Mouse (Mus musculus): ENCODE results near the gene Ablim2.
A peak's percentile ranks its signal among the peaks of the same experiment; 100 is the strongest.

Ablim2 gene

DNA sequence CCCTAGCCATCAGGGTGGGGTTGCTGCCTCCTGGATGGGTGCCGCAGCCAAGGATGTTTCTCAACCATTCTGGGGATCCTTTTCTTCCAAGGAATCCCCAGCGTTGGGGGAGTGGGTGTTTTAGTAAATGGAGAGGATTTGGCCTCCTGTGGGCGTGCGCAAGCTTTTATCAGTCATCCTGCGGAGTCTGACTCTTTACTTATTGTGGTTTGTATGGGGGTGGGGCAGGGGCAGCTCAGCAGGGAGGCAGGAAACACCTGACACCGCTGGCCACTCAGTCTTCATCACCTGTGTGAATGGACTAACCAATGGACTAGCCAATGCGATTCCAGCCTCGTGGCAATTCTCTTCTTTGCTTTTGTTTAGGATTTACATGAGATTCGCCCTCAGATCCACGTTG, 17.0 kb upstream of the Ablim2 start:
- no peak for DNase-seq

GRCm38 (mm10) chr5:35741225-35741820, 16.4 kb upstream of the Ablim2 start:
- no peak for DNase-seq

GRCm38 (mm10) chr5:35743238-35743951, 14.3 kb upstream of the Ablim2 start:
- no peak for DNase-seq

DNA sequence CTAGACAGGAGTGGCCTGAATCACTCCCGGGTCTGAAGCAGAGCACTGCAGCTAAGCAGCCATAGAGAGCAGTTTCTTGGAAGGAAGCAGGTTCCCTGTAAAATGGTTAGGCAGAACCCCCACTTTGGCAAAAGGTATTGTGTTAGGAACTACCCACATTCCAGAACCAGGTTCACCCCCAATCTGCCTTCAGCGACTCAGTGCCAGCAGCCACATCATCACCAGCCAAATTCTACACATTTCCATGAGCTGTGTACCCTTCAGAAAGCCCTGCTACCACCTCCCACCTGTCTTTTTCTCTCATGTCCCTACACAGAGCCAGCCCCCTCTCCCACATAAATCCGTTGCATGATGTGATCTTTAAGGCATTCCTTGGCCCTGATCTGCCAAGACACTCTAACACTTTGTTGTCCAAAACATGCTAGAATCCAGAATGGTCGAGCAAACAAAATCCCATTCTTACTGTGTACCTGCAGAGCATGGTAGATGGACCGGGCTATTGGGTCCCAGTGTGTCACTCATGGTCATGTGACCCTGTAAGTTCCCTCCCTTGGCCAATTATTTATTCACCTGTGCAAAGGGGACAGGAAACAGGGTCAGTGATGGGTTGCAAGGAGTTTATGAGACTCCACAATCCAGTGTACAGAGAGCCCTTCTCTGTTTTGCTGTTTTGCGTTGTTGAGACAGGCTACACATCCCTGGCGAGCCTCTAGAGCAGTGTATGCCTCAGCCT, 13.5 kb upstream of the Ablim2 start:
- no peak for DNase-seq

GRCm38 (mm10) chr5:35745406-35745805, 12.3 kb upstream of the Ablim2 start:
- no peak for DNase-seq

DNA sequence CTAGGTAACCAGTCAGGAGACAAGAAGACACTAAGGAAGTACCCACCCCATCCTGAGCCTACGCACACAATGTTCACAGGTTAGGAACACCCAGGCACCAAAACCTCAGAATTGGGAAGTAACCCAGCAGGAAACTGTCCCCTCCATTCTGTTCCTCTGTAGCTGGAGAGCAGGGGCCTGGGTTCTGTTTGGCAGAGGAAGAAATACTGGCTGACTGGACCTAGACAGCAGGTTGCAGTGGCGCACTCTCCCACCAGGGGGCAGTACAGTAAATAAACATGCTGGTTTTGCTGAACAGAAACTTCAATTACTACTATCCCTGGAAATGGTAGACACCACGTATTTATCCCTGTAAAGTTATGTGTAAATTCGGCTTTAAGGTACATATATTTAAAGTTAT, 10.8 kb upstream of the Ablim2 start:
- peak; percentile 58 for DNase-seq

DNA sequence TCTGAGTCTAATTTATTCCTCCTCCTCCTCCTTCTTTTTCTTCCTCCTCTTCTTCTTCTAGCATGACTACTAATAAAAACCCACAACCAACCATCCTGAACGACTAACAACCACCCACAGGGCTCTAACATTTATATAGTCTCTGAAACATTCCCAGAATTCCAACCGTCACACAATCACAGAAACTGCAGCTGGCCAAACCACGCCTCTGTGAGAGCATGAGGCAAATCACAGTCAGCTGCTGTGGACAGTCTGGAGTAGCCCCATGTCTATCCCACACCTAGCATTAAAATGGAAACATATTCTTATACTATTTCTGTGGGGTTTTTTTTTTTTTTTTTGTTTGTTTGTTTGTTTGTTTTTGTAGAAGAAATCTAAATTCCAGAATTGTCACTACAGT, 8.3 kb upstream of the Ablim2 start:
- no peak for DNase-seq

DNA sequence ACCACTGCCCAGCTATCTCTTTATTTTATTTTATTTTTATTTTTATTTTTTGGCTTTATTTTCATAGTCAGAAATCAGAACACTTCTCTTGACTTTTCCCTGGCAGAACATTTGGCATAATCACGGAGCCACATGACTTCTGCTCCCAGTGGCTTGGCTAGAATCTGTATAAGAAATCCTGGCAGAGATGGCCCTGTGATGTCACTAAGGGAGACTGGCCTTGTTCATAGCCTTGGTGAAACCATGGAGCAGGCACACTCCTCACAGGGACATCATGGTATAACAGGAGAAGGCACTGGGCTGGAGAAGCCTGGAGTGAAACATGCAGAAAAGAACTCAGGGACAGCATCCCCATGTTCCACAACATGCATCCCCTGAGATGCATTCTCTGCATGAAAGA, 7.7 kb upstream of the Ablim2 start:
- DNase-seq: no peak

DNA sequence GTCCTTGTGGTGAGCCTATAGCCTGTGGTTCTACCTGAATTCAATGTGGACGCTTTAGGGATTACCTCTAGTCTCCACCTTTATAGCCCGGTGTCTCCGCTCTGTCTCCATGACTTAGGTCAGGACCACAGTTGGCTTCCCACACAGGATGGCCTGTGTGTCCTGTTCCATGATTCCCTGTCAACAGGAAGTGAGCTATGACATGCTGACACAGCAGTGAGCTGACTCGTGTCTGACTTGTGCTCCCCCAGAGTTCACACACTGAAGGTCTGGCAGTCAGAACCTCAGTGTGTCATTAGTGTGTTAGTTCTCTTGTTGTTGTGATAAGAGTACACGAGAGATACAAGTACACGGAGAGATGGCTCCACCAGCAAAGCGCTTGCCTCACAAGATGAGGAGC, 6.7 kb upstream of the Ablim2 start:
- DNase-seq: no peak

DNA sequence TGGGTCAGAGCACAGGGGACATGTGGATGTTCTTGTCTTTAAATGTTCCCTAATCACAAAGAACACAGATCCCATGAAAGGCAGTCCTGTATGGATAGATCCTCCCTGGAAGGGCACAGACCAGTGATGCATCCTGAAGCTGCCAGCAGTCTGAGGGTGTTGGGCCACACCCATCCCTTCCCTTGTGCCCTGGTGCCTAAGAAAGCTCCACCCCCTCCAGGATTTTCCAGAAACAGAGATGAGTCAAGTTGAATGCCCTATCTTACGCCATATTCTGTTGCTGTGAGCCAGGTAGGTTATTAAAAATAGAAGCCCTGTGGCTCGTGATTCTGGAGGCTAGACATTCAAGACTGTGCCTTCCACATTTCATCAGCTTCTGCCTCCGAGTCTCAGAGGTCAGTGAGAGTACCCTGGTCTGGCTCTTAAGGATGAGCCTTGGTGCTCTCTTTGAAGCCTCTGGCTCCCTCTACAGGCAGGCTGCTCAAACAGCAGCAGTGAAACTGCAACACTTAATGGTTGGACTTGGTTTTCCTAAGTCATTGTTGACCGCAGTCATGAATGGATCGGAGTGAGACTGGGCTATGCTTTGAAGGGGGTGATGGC, 2.4 kb upstream of the Ablim2 start:
- peak; percentile 69 for DNase-seq

DNA sequence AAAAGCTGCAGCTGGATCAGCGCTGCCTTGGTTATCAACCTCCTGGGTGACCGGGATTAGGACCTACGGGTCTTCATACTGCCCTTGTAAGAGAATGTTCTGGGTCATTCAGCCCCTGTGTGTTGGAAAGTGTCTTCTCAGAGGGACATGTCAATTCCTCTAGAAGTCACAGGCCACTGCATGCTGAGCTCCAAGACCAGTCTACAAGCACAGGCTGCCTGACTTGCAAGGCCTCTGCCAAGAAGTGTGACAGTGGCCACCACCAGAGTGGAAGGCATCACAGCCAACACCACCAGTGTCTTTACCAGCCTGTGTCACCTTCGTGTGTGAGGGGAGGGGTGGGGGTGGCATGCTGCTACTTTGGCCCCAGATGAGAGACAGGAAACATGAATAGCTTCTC, 1.7 kb upstream of the Ablim2 start:
- peak; percentile 56 for DNase-seq

- peak; percentile 90 for DNase-seq
Measured at GRCm38 (mm10) chr5:35756997-35757638, 562 bp upstream of the Ablim2 start.

GRCm38 (mm10) chr5:35758081-35759053, 687 bp downstream of the Ablim2 start:
- DNase-seq: peak; percentile 80

DNA sequence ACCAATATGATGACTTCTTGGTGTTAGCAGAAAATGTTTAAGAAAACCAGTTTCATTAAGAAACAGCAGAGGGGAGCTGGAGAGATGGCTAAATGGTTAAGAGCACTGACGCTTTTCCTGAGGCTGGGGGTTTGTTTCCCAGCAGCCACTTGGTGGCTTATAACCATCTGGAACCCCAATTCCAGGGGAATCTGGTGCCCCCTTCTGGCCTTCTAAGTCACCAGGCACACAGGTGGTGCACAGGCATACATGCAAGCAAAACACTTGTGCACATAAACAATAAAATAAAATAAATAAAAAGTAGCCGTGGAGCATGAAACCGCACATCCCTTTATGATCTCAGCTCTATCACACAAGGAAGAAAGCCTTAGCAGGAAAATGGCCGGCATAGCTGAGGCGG, 3.6 kb downstream of the Ablim2 start:
- no peak for DNase-seq

DNA sequence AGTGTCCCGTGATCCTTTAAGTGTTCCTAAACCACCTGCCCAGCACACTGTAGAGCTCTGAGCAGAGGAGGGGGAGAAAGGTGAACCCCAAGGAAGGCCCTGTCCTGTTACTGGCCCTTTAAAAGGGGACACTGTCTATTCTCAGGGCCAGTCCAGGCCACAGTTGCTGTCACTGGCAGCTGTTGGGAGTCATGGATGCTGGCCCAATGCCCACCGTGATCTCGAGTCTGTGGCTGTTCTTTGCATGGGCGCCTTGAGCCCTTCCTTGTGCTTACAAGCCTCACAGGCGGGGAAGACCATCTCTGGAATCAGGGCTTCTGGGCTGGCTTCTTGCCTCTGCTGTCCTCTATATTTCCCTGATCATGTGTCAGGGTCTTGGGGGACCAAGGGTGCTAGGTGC, 4.7 kb downstream of the Ablim2 start:
- no peak for DNase-seq

- no peak for DNase-seq
Measured at GRCm38 (mm10) chr5:35762850-35763249, 5.2 kb downstream of the Ablim2 start.

GRCm38 (mm10) chr5:35765909-35766308, 8.2 kb downstream of the Ablim2 start:
- DNase-seq: no peak

DNA sequence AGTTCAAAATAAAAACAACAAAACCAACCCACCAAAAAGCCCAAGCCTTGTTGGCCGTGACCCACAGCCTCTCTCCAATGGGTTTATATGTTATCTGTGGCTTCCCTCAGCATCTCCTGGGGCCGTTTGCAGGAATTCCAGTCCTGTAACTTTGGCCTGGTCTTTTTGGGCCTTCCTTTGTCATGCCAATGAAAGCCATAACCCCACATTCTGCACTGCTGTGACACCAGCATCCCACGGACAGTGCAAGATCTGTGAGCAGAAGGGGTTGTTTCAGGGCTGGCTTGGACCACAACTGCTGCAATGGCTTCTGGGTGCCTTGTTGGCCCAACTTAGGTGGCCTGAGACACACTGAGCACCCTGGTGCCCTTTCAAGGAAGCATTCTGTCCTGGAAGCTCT, 10.8 kb downstream of the Ablim2 start:
- no peak for DNase-seq

- no peak for DNase-seq
Measured at GRCm38 (mm10) chr5:35768997-35769396, 11.3 kb downstream of the Ablim2 start.

DNA sequence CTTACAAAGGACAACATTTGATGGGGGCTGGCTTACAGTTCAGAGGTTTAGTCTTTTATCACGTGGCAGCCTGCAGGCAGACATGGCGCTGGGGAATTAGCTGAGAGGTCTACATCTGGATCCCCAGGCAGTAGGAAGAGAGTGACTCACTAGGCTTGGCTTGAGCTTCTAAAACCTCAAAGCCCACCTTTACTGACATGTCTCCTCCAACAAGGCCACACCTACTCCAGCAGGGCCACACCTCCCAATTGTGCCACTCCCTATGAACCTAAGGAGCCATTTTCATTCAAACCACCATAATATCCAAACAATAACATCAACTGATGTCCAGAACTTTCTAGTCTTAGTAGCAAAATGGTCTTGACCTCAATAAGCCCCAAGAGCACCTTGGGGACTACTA, 12.6 kb downstream of the Ablim2 start:
- no peak for DNase-seq

- no peak for DNase-seq
Measured at GRCm38 (mm10) chr5:35770891-35771663, 13.4 kb downstream of the Ablim2 start.
